10 mouse cellular contexts compared by ENCODE assay signal in the genomic region with DNA sequence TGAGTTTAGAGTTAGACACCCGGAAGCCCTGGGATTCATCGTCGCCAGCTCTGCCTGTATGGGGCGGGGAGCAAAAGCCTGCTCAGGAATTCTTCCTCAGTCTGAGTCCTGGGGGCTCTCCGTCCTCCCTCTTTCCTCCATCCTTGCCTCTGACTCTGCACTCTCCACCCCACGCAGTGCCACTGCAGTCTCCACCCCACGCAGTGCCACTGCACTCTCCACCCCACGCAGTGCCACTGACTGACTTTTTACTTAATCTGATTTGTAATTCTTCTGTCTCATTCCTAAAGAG. TPM values are rescaled to one million over a fixed set of nuclear protein-coding genes. Genes with fewer than 3 reads are reported as not detected.
DNase-seq lines count a peak whose midpoint lies in the region; ATAC-seq and TF ChIP-seq lines count a peak whose summit lies in the region.
"Had no signal": no experiment of that assay in that cellular context is flagged by ENCODE, and none has a peak within 500 bp of the region (broad histone marks: within the 10 kb centered on the region; RNA-seq: fewer than 3 reads in every experiment).

No protein-coding gene starts in this region.

- no peak for ATAC-seq in lung, embryonic 14.5 days (ENCODE audit: insufficient read depth)
- no peak for ATAC-seq in forebrain, embryonic 13.5 days
- ATAC-seq in stomach, embryonic 14.5 days (ENCODE audit: insufficient number of reproducible peaks, insufficient read depth, low FRiP score, low read depth) = peak; percentile 23; the same call in 1 of the 2 replicates
- no peak for ATAC-seq in megakaryocyte, adult 5-6 weeks (ENCODE audit: poor library complexity, severe bottlenecking)

- H3K4me1 ChIP-seq in lung, embryonic 14.5 days (ENCODE audit: insufficient read depth) = no peaks in the 10 kb centered on the region
- peaks cover 9% of the 10 kb centered on the region for H3K4me1 ChIP-seq in forebrain, embryonic 13.5 days
- peaks cover 15% of the 10 kb centered on the region for H3K4me1 ChIP-seq in limb, embryonic 10.5 days
- H3K4me1 ChIP-seq in stomach, embryonic 14.5 days (ENCODE audit: control insufficient read depth, insufficient read depth, low read length) = 0 out of 2 replicates have a peak, but pooled peaks cover 4% of the 10 kb centered on the region

- peak overlapping the region; percentile 16; the same call in 1 of the 2 replicates for H3K4me3 ChIP-seq in lung, embryonic 14.5 days (ENCODE audit: low read depth, low read length)
- peak overlapping the region; percentile 15; the same call in 1 of the 2 replicates for H3K4me3 ChIP-seq in forebrain, embryonic 13.5 days
- peak overlapping the region; percentile 41 for H3K4me3 ChIP-seq in limb, embryonic 10.5 days
- H3K4me3 ChIP-seq in stomach, embryonic 14.5 days (ENCODE audit: low read depth, low read length) = peak overlapping the region; percentile 19

- no peak overlapping the region for H3K27ac ChIP-seq in lung, embryonic 14.5 days (ENCODE audit: low read depth)
- H3K27ac ChIP-seq in forebrain, embryonic 13.5 days = no peak overlapping the region
- peak overlapping the region; percentile 66 for H3K27ac ChIP-seq in limb, embryonic 10.5 days
- peak overlapping the region; percentile 22; the same call in 1 of the 2 replicates for H3K27ac ChIP-seq in stomach, embryonic 14.5 days (ENCODE audit: low read length)

- H3K4me2 ChIP-seq in lung, embryonic 14.5 days = peak overlapping the region; percentile 54
- H3K4me2 ChIP-seq in forebrain, embryonic 13.5 days = peak overlapping the region; percentile 49
- peak overlapping the region; percentile 37 for H3K4me2 ChIP-seq in stomach, embryonic 14.5 days (replicated peaks; ENCODE audit: low read depth, low read length)

- no peak for DNase-seq in lung, embryonic 14.5 days
- no peak for DNase-seq in lung, postnatal 14 days
- peak; percentile 39 for DNase-seq in limb, embryonic 10.5 days (ENCODE audit: low spot score)
- no peak for DNase-seq in layer of hippocampus, postnatal 36 days

- WGBS in lung, embryonic 14.5 days = 3% methylated on average over 8 of the region's 8 CpGs
- WGBS in forebrain, embryonic 13.5 days = 2% methylated on average over 8 of the region's 8 CpGs
- WGBS in limb, embryonic 10.5 days = 3% methylated on average over 8 of the region's 8 CpGs
- WGBS in stomach, embryonic 14.5 days = 2% methylated on average over 8 of the region's 8 CpGs

- peak overlapping the region; percentile 35 for H3K9ac ChIP-seq in lung, embryonic 14.5 days
- peak overlapping the region; percentile 17 for H3K9ac ChIP-seq in forebrain, embryonic 13.5 days
- peak overlapping the region; percentile 15; the same call in 1 of the 2 replicates for H3K9ac ChIP-seq in stomach, embryonic 14.5 days (replicated peaks; ENCODE audit: low read depth, low read length)

- no peaks in the 10 kb centered on the region for H3K36me3 ChIP-seq in lung, embryonic 14.5 days (ENCODE audit: insufficient read depth)
- H3K36me3 ChIP-seq in forebrain, embryonic 13.5 days (ENCODE audit: poor library complexity, severe bottlenecking) = no peaks in the 10 kb centered on the region
- no peaks in the 10 kb centered on the region for H3K36me3 ChIP-seq in limb, embryonic 10.5 days
- H3K36me3 ChIP-seq in stomach, embryonic 14.5 days (ENCODE audit: control insufficient read depth, insufficient read depth, low read length) = no peaks in the 10 kb centered on the region

- TF ChIP-seq CTCF in lung, embryonic 14.5 days (IDR thresholded peaks at IDR 0.05; ENCODE audit: low read depth) = no peak

- no peaks in the 10 kb centered on the region for H3K27me3 ChIP-seq in lung, embryonic 14.5 days (ENCODE audit: insufficient read depth, low read length)
- no peaks in the 10 kb centered on the region for H3K27me3 ChIP-seq in forebrain, embryonic 13.5 days
- peaks cover 16% of the 10 kb centered on the region for H3K27me3 ChIP-seq in limb, embryonic 10.5 days (ENCODE audit: low read depth, poor library complexity, severe bottlenecking)
- H3K27me3 ChIP-seq in stomach, embryonic 14.5 days (ENCODE audit: control insufficient read depth, insufficient read depth, low read length) = no peaks in the 10 kb centered on the region

- no peaks in the 10 kb centered on the region for H3K9me3 ChIP-seq in lung, embryonic 14.5 days (ENCODE audit: low read depth, low read length)
- no peaks in the 10 kb centered on the region for H3K9me3 ChIP-seq in forebrain, embryonic 13.5 days (replicated peaks)
- H3K9me3 ChIP-seq in limb, embryonic 10.5 days (replicated peaks) = no peaks in the 10 kb centered on the region
- no peaks in the 10 kb centered on the region for H3K9me3 ChIP-seq in stomach, embryonic 14.5 days (ENCODE audit: control insufficient read depth, low read depth, low read length)

RNA-seq across cellular contexts. Expression of gene 4933402J07Rik, which starts 6.9 kb away (rescaled TPM):
- not detected in 2 replicates for polyA plus RNA-seq in lung, embryonic 14.5 days (2014; fragmentation: Nextera tagmentation; extraction: Ambion mirVana)
- not detected in 2 replicates for polyA plus RNA-seq in forebrain, embryonic 13.5 days (2015; fragmentation: Nextera tagmentation; extraction: Ambion mirVana)
- polyA plus RNA-seq in limb, embryonic 10.5 days (2016; fragmentation: Nextera tagmentation; extraction: Ambion mirVana) = not detected in 2 replicates
- polyA plus RNA-seq in stomach, embryonic 14.5 days (2014; fragmentation: Nextera tagmentation; extraction: Ambion mirVana) = not detected in 2 replicates
- total RNA-seq in layer of hippocampus, postnatal 36 days (2021) = not detected
- total RNA-seq in megakaryocyte, adult 5-6 weeks (2015) = not detected in 2 replicates
- not detected in 2 replicates for total RNA-seq in megakaryocyte, adult 5-6 weeks (2017)
- total RNA-seq: adrenal gland, adult 2 months; heart, postnatal 10 days had no signal
- polyA plus RNA-seq: adrenal gland, adult 2 months; thymus, postnatal 0 days had no signal

Comparison
In these comparisons a context has a peak if more than half of its experiments do, and no peak if none do; other contexts are left out.
1. H3K27ac ChIP-seq: peak in limb, embryonic 10.5 days (single experiment) and stomach, embryonic 14.5 days (single experiment); none in lung, embryonic 14.5 days (single experiment) and forebrain, embryonic 13.5 days (single experiment).
2. Peak in every context shown above with its lines, with median percentiles within 50 percentile points of each other: H3K4me2 ChIP-seq, H3K4me3 ChIP-seq and H3K9ac ChIP-seq.